Mouse (Mus musculus) kidney, adult 2 months (tissue): ENCODE data around the gene Tab1.
A peak's percentile ranks its signal among the peaks of the same experiment; 100 is the strongest.

Experiments
- CTCF ChIP-seq: fragments of 200-500 bp; conservative IDR thresholded peaks from 2 replicates; pipeline ENCODE4 v1.5.1; 2011; ENCODE audit warnings: low read depth, mild to moderate bottlenecking, control low read depth, low read length, moderate library complexity, mixed read lengths; ENCODE audit not compliant: insufficient read depth, insufficient read length
- POLR2A ChIP-seq: fragments of 200-500 bp; IDR thresholded peaks from one replicate; pipeline ENCODE4 v1.6.1; 2011; ENCODE audit warnings: low read depth, low read length, control low read depth

DNA sequence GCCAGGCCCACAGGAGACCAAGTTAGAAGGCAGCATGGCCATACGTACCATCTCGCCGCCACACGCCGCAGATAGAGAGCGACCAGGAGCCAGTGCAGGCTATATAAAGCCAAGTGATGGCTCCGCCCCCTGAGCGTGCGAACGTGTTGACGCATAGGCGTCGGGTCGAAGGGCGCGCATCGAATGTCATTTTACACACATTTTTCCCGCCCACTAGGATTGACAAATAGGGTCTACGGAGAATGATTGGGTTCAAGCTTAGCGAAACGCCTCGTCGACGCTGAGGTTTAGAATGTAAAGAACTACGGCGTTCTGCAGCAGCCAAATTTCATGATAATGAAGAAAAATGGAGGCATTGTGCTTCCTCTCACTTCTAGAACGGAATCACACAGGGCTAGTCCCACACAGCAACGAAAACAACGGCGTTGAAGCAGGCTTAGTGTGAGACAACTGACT is 49.6 kb upstream of the Tab1 start:
- TF ChIP-seq CTCF = 0 out of 2 replicates have a peak, but pooled peaks have one; percentile 6
- peak; percentile 100 for TF ChIP-seq POLR2A
